Mouse (Mus musculus): ENCODE data around the gene Kri1. TPM values are rescaled to one million over a fixed set of nuclear protein-coding genes. Genes with fewer than 3 reads are reported as not detected.

The Kri1 gene
- total and polyA plus RNA-seq, 2 experiments from 2014 or later = 11.9 to 27.6 TPM

GRCm38 (mm10) chr9:21316696-21317095 is 28.9 kb upstream of the Kri1 start:
- peaks cover 2% of the 10 kb centered on the region; the same call in 1 of the 2 replicates for H3K4me1 ChIP-seq (ENCODE audit: insufficient read depth)
- TF ChIP-seq CTCF (IDR thresholded peaks at IDR 0.05; ENCODE audit: low read depth) = no peak
- no peak overlapping the region for H3K4me2 ChIP-seq (ENCODE audit: low read depth)
- peaks cover 7% of the 10 kb centered on the region; the same call in 1 of the 2 replicates for H3K27me3 ChIP-seq (ENCODE audit: insufficient read depth, low read length)
- DNase-seq (no peak), ATAC-seq (no peak)
- H3K4me3 ChIP-seq (ENCODE audit: low read depth, low read length) = no peak overlapping the region
- WGBS = 74% methylated on average over 7 of the region's 7 CpGs
- H3K36me3 ChIP-seq (ENCODE audit: insufficient read depth) = no peaks in the 10 kb centered on the region
- H3K9me3 ChIP-seq (ENCODE audit: low read length) = no peaks in the 10 kb centered on the region
- H3K27ac ChIP-seq (ENCODE audit: low read depth, low read length) = no peak overlapping the region
- no peak overlapping the region for H3K9ac ChIP-seq

GRCm38 (mm10) chr9:21315421-21315820 is 27.7 kb upstream of the Kri1 start:
- Histone ChIP-seq H3K36me3 (ENCODE audit: insufficient read depth) (no peaks in the 10 kb centered on the region), H3K27ac (ENCODE audit: low read depth, low read length) (no peak overlapping the region), H3K9ac (no peak overlapping the region), H3K4me1 (ENCODE audit: insufficient read depth) (no peaks in the 10 kb centered on the region), H3K4me2 (ENCODE audit: low read depth) (no peak overlapping the region), H3K4me3 (ENCODE audit: low read depth, low read length) (no peak overlapping the region), H3K9me3 (ENCODE audit: low read length) (no peaks in the 10 kb centered on the region), H3K27me3 (ENCODE audit: insufficient read depth, low read length) (peaks cover 12% of the 10 kb centered on the region)
- WGBS = 53% methylated on average over 5 of the region's 5 CpGs
- DNase-seq = no peak
- ATAC-seq = no peak
- TF ChIP-seq CTCF (IDR thresholded peaks at IDR 0.05; ENCODE audit: low read depth) = no peak

GRCm38 (mm10) chr9:21314367-21315140 is 26.8 kb upstream of the Kri1 start:
- Histone ChIP-seq H3K36me3 (ENCODE audit: insufficient read depth) (no peaks in the 10 kb centered on the region), H3K27ac (ENCODE audit: low read depth, low read length) (no peak overlapping the region), H3K4me1 (ENCODE audit: insufficient read depth) (no peaks in the 10 kb centered on the region), H3K27me3 (ENCODE audit: insufficient read depth, low read length) (peaks cover 12% of the 10 kb centered on the region), H3K4me3 (ENCODE audit: low read depth, low read length) (no peak overlapping the region), H3K9ac (no peak overlapping the region), H3K4me2 (ENCODE audit: low read depth) (no peak overlapping the region), H3K9me3 (ENCODE audit: low read length) (no peaks in the 10 kb centered on the region)
- 93% methylated on average over 9 of the region's 9 CpGs for WGBS
- DNase-seq = no peak
- no peak for TF ChIP-seq CTCF (IDR thresholded peaks at IDR 0.05; ENCODE audit: low read depth)
- ATAC-seq = no peak

GRCm38 (mm10) chr9:21313394-21313793 is 25.6 kb upstream of the Kri1 start:
- Histone ChIP-seq H3K4me2 (ENCODE audit: low read depth) (no peak overlapping the region), H3K36me3 (ENCODE audit: insufficient read depth) (no peaks in the 10 kb centered on the region), H3K4me3 (ENCODE audit: low read depth, low read length) (no peak overlapping the region), H3K4me1 (ENCODE audit: insufficient read depth) (no peaks in the 10 kb centered on the region), H3K27ac (ENCODE audit: low read depth, low read length) (no peak overlapping the region), H3K9ac (no peak overlapping the region), H3K27me3 (ENCODE audit: insufficient read depth, low read length) (peaks cover 12% of the 10 kb centered on the region), H3K9me3 (ENCODE audit: low read length) (no peaks in the 10 kb centered on the region)
- 7% methylated on average over 11 of the region's 11 CpGs for WGBS
- peak; percentile 86 for TF ChIP-seq CTCF (IDR thresholded peaks at IDR 0.05; ENCODE audit: low read depth)
- DNase-seq (peak; percentile 80), ATAC-seq (peak; percentile 72; the same call in 1 of the 2 replicates)

- H3K27ac ChIP-seq (ENCODE audit: low read depth, low read length) = no peak within 1 kb of the TSS
- H3K27me3 ChIP-seq (ENCODE audit: insufficient read depth, low read length) = peaks cover 12% of the 10 kb centered on the region
- peak; percentile 3; the same call in 1 of the 2 replicates for TF ChIP-seq CTCF (IDR thresholded peaks at IDR 0.05; ENCODE audit: low read depth)
- no peaks in the 10 kb centered on the region for H3K36me3 ChIP-seq (ENCODE audit: insufficient read depth)
- DNase-seq = peak; percentile 18
- no peaks in the 10 kb centered on the region for H3K4me1 ChIP-seq (ENCODE audit: insufficient read depth)
- WGBS = 12% methylated on average over 34 of the region's 35 CpGs
- H3K4me3 ChIP-seq (ENCODE audit: low read depth, low read length) = peak within 1 kb of the TSS; percentile 23
- ATAC-seq = no peak
- peak within 1 kb of the TSS; percentile 35 for H3K4me2 ChIP-seq (ENCODE audit: low read depth)
- no peaks in the 10 kb centered on the region for H3K9me3 ChIP-seq (ENCODE audit: low read length)
- H3K9ac ChIP-seq = no peak within 1 kb of the TSS
Observed at GRCm38 (mm10) chr9:21312134-21312533, 24.4 kb upstream of the Kri1 start, which contains the start of gene Ap1m2. TSS of gene Ap1m2 (minus strand) at chr9:21312337.

- Histone ChIP-seq H3K4me1 (ENCODE audit: insufficient read depth) (no peaks in the 10 kb centered on the region), H3K4me3 (ENCODE audit: low read depth, low read length) (peak overlapping the region; percentile 23), H3K9me3 (ENCODE audit: low read length) (no peaks in the 10 kb centered on the region), H3K27ac (ENCODE audit: low read depth, low read length) (no peak overlapping the region), H3K9ac (no peak overlapping the region), H3K27me3 (ENCODE audit: insufficient read depth, low read length) (peaks cover 12% of the 10 kb centered on the region), H3K4me2 (ENCODE audit: low read depth) (peak overlapping the region; percentile 35), H3K36me3 (ENCODE audit: insufficient read depth) (no peaks in the 10 kb centered on the region)
- DNase-seq (no peak), ATAC-seq (no peak)
- WGBS = 29% methylated on average over 7 of the region's 7 CpGs
- TF ChIP-seq CTCF (IDR thresholded peaks at IDR 0.05; ENCODE audit: low read depth) = no peak
Observed at GRCm38 (mm10) chr9:21311695-21312094, 23.9 kb upstream of the Kri1 start.

- ATAC-seq (no peak), DNase-seq (no peak)
- Histone ChIP-seq H3K36me3 (ENCODE audit: insufficient read depth) (no peaks in the 10 kb centered on the region), H3K9ac (no peak overlapping the region), H3K9me3 (ENCODE audit: low read length) (no peaks in the 10 kb centered on the region), H3K4me3 (ENCODE audit: low read depth, low read length) (no peak overlapping the region), H3K4me1 (ENCODE audit: insufficient read depth) (no peaks in the 10 kb centered on the region), H3K4me2 (ENCODE audit: low read depth) (no peak overlapping the region), H3K27me3 (ENCODE audit: insufficient read depth, low read length) (peaks cover 12% of the 10 kb centered on the region), H3K27ac (ENCODE audit: low read depth, low read length) (no peak overlapping the region)
- WGBS = 74% methylated on average over 15 of the region's 15 CpGs
- no peak for TF ChIP-seq CTCF (IDR thresholded peaks at IDR 0.05; ENCODE audit: low read depth)
Observed at GRCm38 (mm10) chr9:21309150-21309741, 21.5 kb upstream of the Kri1 start.

All from forebrain, postnatal 0 days (tissue).